Mouse (Mus musculus) CH12.LX (cell line): ENCODE measurements around the gene Olfml1. TPM values are rescaled to one million over a fixed set of nuclear protein-coding genes. Genes with fewer than 3 reads are reported as not detected.

Experiments used
- DNase-seq: peaks from one replicate; pipeline ENCODE4 v3.0.0-alpha.2; 2013; ENCODE audit errors: extremely low read depth
- H3K27ac ChIP-seq: 2 replicates; pipeline ENCODE4 v1.5.1; 2012; ENCODE audit warnings: low read depth, mild to moderate bottlenecking, control low read depth, moderate library complexity; ENCODE audit not compliant: insufficient read depth
- H3K27me3 ChIP-seq: replicated peaks from 2 replicates; pipeline ENCODE3; 2012; ENCODE audit warnings: inconsistent platforms
- H3K36me3 ChIP-seq, 2 experiments: replicated peaks in 1 of 2; 2 replicates each; pipeline versions ENCODE3 to v1.6.1; 2012; ENCODE audit warnings: inconsistent platforms in 1 of 2, low read length in 1 of 2, mild to moderate bottlenecking in 1 of 2, mixed read lengths in 1 of 2, moderate library complexity in 1 of 2; ENCODE audit not compliant: control insufficient read depth in 1 of 2, insufficient read depth in 1 of 2
- H3K4me1 ChIP-seq, 2 experiments: 2 replicates each; pipeline ENCODE4 v1.6.1; 2012; ENCODE audit warnings: inconsistent platforms in 1 of 2, moderate library complexity in 1 of 2; ENCODE audit not compliant: insufficient read depth in 2 of 2, control insufficient read depth in 1 of 2
- H3K4me2 ChIP-seq: 2 replicates; pipeline ENCODE4 v1.6.1; 2012; ENCODE audit warnings: low read depth, mild to moderate bottlenecking, control low read depth; ENCODE audit not compliant: poor library complexity, insufficient read depth, severe bottlenecking
- H3K4me3 ChIP-seq, 3 experiments: fragments of 150-350 bp in 1 of 3; sonication (generic) in 1 of 3; replicated peaks in 1 of 3; 2 replicates each; pipeline versions ENCODE3 to v1.5.1; 2011 to 2012; ENCODE audit warnings: low read depth in 2 of 3, low read length in 2 of 3, mild to moderate bottlenecking in 2 of 3, moderate library complexity in 2 of 3, control low read depth in 1 of 3, improper control_type of control experiment in 1 of 3, inconsistent platforms in 1 of 3, mixed read lengths in 1 of 3; ENCODE audit not compliant: poor library complexity in 1 of 3
- H3K79me2 ChIP-seq: replicated peaks from 2 replicates; pipeline ENCODE4 v1.6.1; 2012; ENCODE audit warnings: mild to moderate bottlenecking, moderate library complexity; ENCODE audit not compliant: control insufficient read depth, poor library complexity, insufficient read depth, severe bottlenecking; ENCODE audit errors: extremely low read depth
- H3K9ac ChIP-seq: 2 replicates; pipeline ENCODE4 v1.6.1; 2012; ENCODE audit warnings: low read depth, mild to moderate bottlenecking, control low read depth, moderate library complexity; ENCODE audit not compliant: insufficient read depth
- H3K9me3 ChIP-seq: replicated peaks from 2 replicates; pipeline ENCODE3; 2012; ENCODE audit warnings: low read length, inconsistent platforms, mixed read lengths
- BHLHE40 ChIP-seq: IDR thresholded peaks from 2 replicates; pipeline ENCODE4 v1.6.1; 2011; ENCODE audit warnings: mild to moderate bottlenecking, low read depth, low read length, improper control_type of control experiment
- CHD1 ChIP-seq: IDR thresholded peaks from 2 replicates; pipeline ENCODE4 v1.6.1; 2012; ENCODE audit warnings: low read depth, low read length, improper control_type of control experiment, inconsistent platforms
- EP300 ChIP-seq: IDR thresholded peaks from 2 replicates; pipeline ENCODE4 v1.6.1; 2011; ENCODE audit warnings: low read length, improper control_type of control experiment
- IRF4 ChIP-seq: IDR thresholded peaks from 2 replicates; pipeline ENCODE4 v1.6.1; 2014; ENCODE audit warnings: low read depth, mild to moderate bottlenecking, inconsistent platforms, low read length, improper control_type of control experiment
- MAFK ChIP-seq: IDR thresholded peaks from 2 replicates; pipeline ENCODE4 v1.6.1; 2011; ENCODE audit warnings: low read length, improper control_type of control experiment; ENCODE audit not compliant: insufficient replicate concordance
- MXI1 ChIP-seq: IDR thresholded peaks from 2 replicates; pipeline ENCODE4 v1.6.1; 2011; ENCODE audit warnings: mild to moderate bottlenecking, low read depth, low read length, improper control_type of control experiment
- MYC ChIP-seq: IDR thresholded peaks from 2 replicates; pipeline ENCODE4 v1.6.1; 2011; ENCODE audit warnings: low read depth, mild to moderate bottlenecking, improper control_type of control experiment, low read length
- NELFE ChIP-seq: IDR thresholded peaks from 2 replicates; pipeline ENCODE4 v1.6.1; 2011; ENCODE audit warnings: low read depth, low read length, improper control_type of control experiment
- POLR2A ChIP-seq: IDR thresholded peaks from 2 replicates; pipeline ENCODE4 v1.6.1; 2011; ENCODE audit warnings: low read depth, mild to moderate bottlenecking, improper control_type of control experiment, low read length
- RAD21 ChIP-seq: IDR thresholded peaks from 2 replicates; pipeline ENCODE4 v1.6.1; 2011; ENCODE audit warnings: low read depth, mild to moderate bottlenecking, low read length, improper control_type of control experiment, moderate library complexity
- RCOR1 ChIP-seq: conservative IDR thresholded peaks from 2 replicates; pipeline ENCODE4 v1.6.1; 2012; ENCODE audit warnings: low read depth, mild to moderate bottlenecking, inconsistent platforms, low read length, improper control_type of control experiment
- SIN3A ChIP-seq: IDR thresholded peaks from 2 replicates; pipeline ENCODE4 v1.6.1; 2012; ENCODE audit warnings: low read length, improper control_type of control experiment, inconsistent platforms
- TCF12 ChIP-seq: IDR thresholded peaks from 2 replicates; pipeline ENCODE4 v1.6.1; 2014; ENCODE audit warnings: low read depth, mild to moderate bottlenecking, inconsistent platforms, low read length, improper control_type of control experiment
- USF1 ChIP-seq: IDR thresholded peaks from 2 replicates; pipeline ENCODE4 v1.6.1; 2014; ENCODE audit warnings: low read depth, mild to moderate bottlenecking, inconsistent platforms, low read length, improper control_type of control experiment
- ZC3H11A ChIP-seq: IDR thresholded peaks from 2 replicates; pipeline ENCODE4 v1.6.1; 2012; ENCODE audit warnings: low read depth, mild to moderate bottlenecking, inconsistent platforms, low read length, improper control_type of control experiment
- ZKSCAN1 ChIP-seq: IDR thresholded peaks from 2 replicates; pipeline ENCODE4 v1.6.1; 2012; ENCODE audit warnings: low read depth, inconsistent platforms, low read length, improper control_type of control experiment, borderline replicate concordance
- dilution Hi-C: fragments of 300-500 bp; cut with MboI; formaldehyde crosslinking; loops from 2 replicates; pipeline ENCODE4 v1.14.3; 2020; ENCODE audit warnings: low sequenced_read_pairs; ENCODE audit not compliant: extremely low pct_unique_long_range_greater_than_20kb, extremely low pct_ligation_motif_present
- in situ Hi-C: fragments of 300-500 bp; cut with MboI; formaldehyde crosslinking; loops from 3 replicates; pipeline ENCODE4 v1.14.3; 2019; ENCODE audit warnings: low sequenced_read_pairs, low pct_ligation_motif_present, low pct_unique_long_range_greater_than_20kb, mixed read lengths
- polyA plus RNA-seq: library from polyadenylated mRNA; unstranded; fragments of >175 nt; gene quantifications from 2 replicates; pipeline ENCODE4 v1.2.1, GENCODE M21; 2012; ENCODE audit warnings: low read depth; ENCODE audit not compliant: insufficient read length
- total RNA-seq, 2 experiments: library from RNA; depleted of rRNA; stranded (reverse); fragments of 300-350 nt in 1 of 2; fragments of >200 nt in 1 of 2; gene quantifications; 2 replicates each; pipeline ENCODE4 v1.2.3; 2012 to 2014

Gene Olfml1
- total and polyA plus RNA-seq, 3 experiments = not detected

GRCm38 (mm10) chr7:107597956-107598355 is 30.7 kb downstream of the Olfml1 start:
- Histone ChIP-seq H3K36me3 (peaks cover 10 to 25% of the 10 kb centered on the region in 2 experiments), H3K9ac (peak overlapping the region; percentile 88), H3K4me1 (peaks cover 13 to 51% of the 10 kb centered on the region in 2 experiments), H3K4me3 (peak overlapping the region; percentile 60 to 96 (median 93))
- in situ Hi-C loops = no loop called here
- TF ChIP-seq MAFK (0 out of 2 replicates have a peak, but pooled peaks have one; percentile 16), USF1 (no peak), IRF4 (no peak; the same call in 1 of the 2 replicates), SIN3A (peak; percentile 55; the same call in 1 of the 2 replicates), ZKSCAN1 (no peak), NELFE (peak; percentile 38; the same call in 1 of the 2 replicates), MXI1 (no peak), MYC (no peak), EP300 (0 out of 2 replicates have a peak, but pooled peaks have one; percentile 13), POLR2A (no peak), RCOR1 (no peak; the same call in 1 of the 2 replicates), CHD1 (peak; percentile 76; the same call in 1 of the 2 replicates), TCF12 (no peak), BHLHE40 (0 out of 2 replicates have a peak, but pooled peaks have one; percentile 4), RAD21 (no peak)
- TF ChIP-seq, all 38 proteins: peak for 6
- Histone ChIP-seq H3K4me2 (peak overlapping the region; percentile 99), H3K27me3 (no peaks in the 10 kb centered on the region), H3K27ac (peak overlapping the region; percentile 87), H3K79me2 (peaks cover 71% of the 10 kb centered on the region), H3K9me3 (no peaks in the 10 kb centered on the region)
- no peak for DNase-seq
- dilution Hi-C loops = no loop called here

GRCm38 (mm10) chr7:107600651-107601050 is 33.4 kb downstream of the Olfml1 start:
- Histone ChIP-seq H3K79me2 (peaks cover 81% of the 10 kb centered on the region), H3K4me3 (no peak overlapping the region), H3K9ac (no peak overlapping the region), H3K9me3 (no peaks in the 10 kb centered on the region), H3K36me3 (peaks cover 11 to 51% of the 10 kb centered on the region in 2 experiments), H3K27me3 (no peaks in the 10 kb centered on the region), H3K4me1 (peaks cover 23 to 73% of the 10 kb centered on the region in 2 experiments), H3K27ac (no peak overlapping the region), H3K4me2 (no peak overlapping the region)
- DNase-seq = no peak
- dilution Hi-C loops = no loop called here
- in situ Hi-C loops = no loop called here
- TF ChIP-seq TCF12 (no peak), ZC3H11A (no peak), IRF4 (no peak)
